Mouse (Mus musculus): ENCODE results near the gene Magohb. TPM values are rescaled to one million over a fixed set of nuclear protein-coding genes. Genes with fewer than 3 reads are reported as not detected.

The Magohb gene
- polyA plus RNA-seq (2015; fragmentation: Nextera tagmentation; extraction: Ambion mirVana): 53.8 and 68.5 TPM in 2 replicates

GRCm38 (mm10) chr6:131292991-131293788 is at the start of gene Magohb:
Magohb (minus strand) TSS chr6:131293244.
- H3K4me3 ChIP-seq (replicated peaks): peak within 1 kb of the TSS; percentile 50
- peak within 1 kb of the TSS; percentile 83 for H3K27ac ChIP-seq
- WGBS: 2% methylated on average over 51 of the region's 51 CpGs
- H3K36me3 ChIP-seq: 0 out of 2 replicates have a peak, but pooled peaks cover 1% of the 10 kb centered on the region
- H3K4me2 ChIP-seq (replicated peaks): peak within 1 kb of the TSS; percentile 68
- H3K4me1 ChIP-seq (replicated peaks): peaks cover 5% of the 10 kb centered on the region; the same call in 1 of the 2 replicates
- no peaks in the 10 kb centered on the region for H3K27me3 ChIP-seq (replicated peaks)
- peak within 1 kb of the TSS; percentile 46 for H3K9ac ChIP-seq
- ATAC-seq: peak; percentile 60
- no peaks in the 10 kb centered on the region for H3K9me3 ChIP-seq

- no peak overlapping the region for H3K4me2 ChIP-seq (replicated peaks)
- no peak overlapping the region for H3K9ac ChIP-seq
- no peaks in the 10 kb centered on the region for H3K9me3 ChIP-seq
- 49% methylated on average over 3 of the region's 3 CpGs for WGBS
- H3K27ac ChIP-seq: no peak overlapping the region
- H3K4me3 ChIP-seq (replicated peaks): no peak overlapping the region
- H3K4me1 ChIP-seq (replicated peaks): no peaks in the 10 kb centered on the region
- no peaks in the 10 kb centered on the region for H3K27me3 ChIP-seq (replicated peaks)
- H3K36me3 ChIP-seq: no peaks in the 10 kb centered on the region
- no peak for ATAC-seq
These were observed 47.0 kb upstream of the Magohb start for GRCm38 (mm10) chr6:131340082-131340481.

- H3K4me1 ChIP-seq (replicated peaks): no peaks in the 10 kb centered on the region
- no peak overlapping the region for H3K4me3 ChIP-seq (replicated peaks)
- ATAC-seq: peak; percentile 96
- H3K27ac ChIP-seq: no peak overlapping the region
- 73% methylated on average over 3 of the region's 3 CpGs for WGBS
- H3K4me2 ChIP-seq (replicated peaks): no peak overlapping the region
- no peaks in the 10 kb centered on the region for H3K36me3 ChIP-seq
- no peaks in the 10 kb centered on the region for H3K27me3 ChIP-seq (replicated peaks)
- H3K9ac ChIP-seq: no peak overlapping the region
- no peaks in the 10 kb centered on the region for H3K9me3 ChIP-seq
These were observed 46.3 kb upstream of the Magohb start for GRCm38 (mm10) chr6:131339309-131339708.

- H3K4me3 ChIP-seq (replicated peaks): no peak overlapping the region
These were observed 45.7 kb upstream of the Magohb start for GRCm38 (mm10) chr6:131338787-131339186.

GRCm38 (mm10) chr6:131327076-131327475 is 34.0 kb upstream of the Magohb start:
- H3K9me3 ChIP-seq: no peaks in the 10 kb centered on the region
- ATAC-seq: peak; percentile 67; the same call in 1 of the 2 replicates
- 75% methylated on average over 2 of the region's 2 CpGs for WGBS
- H3K4me2 ChIP-seq (replicated peaks): no peak overlapping the region
- no peaks in the 10 kb centered on the region for H3K4me1 ChIP-seq (replicated peaks)
- H3K27me3 ChIP-seq (replicated peaks): no peaks in the 10 kb centered on the region
- H3K36me3 ChIP-seq: no peaks in the 10 kb centered on the region
- H3K4me3 ChIP-seq (replicated peaks): no peak overlapping the region
- no peak overlapping the region for H3K27ac ChIP-seq
- H3K9ac ChIP-seq: no peak overlapping the region

More at GRCm38 (mm10) chr6:131338787-131339186, 45.7 kb upstream of the Magohb start:
- Histone ChIP-seq H3K9ac (no peak overlapping the region), H3K4me2 (replicated peaks) (no peak overlapping the region), H3K36me3 (no peaks in the 10 kb centered on the region), H3K4me1 (replicated peaks) (no peaks in the 10 kb centered on the region), H3K9me3 (no peaks in the 10 kb centered on the region), H3K27me3 (replicated peaks) (no peaks in the 10 kb centered on the region), H3K27ac (no peak overlapping the region)
- WGBS: 63% methylated on average over 1 of the region's 1 CpGs
- peak; percentile 48 for ATAC-seq

GRCm38 (mm10) chr6:131321854-131322639 is 29.0 kb upstream of the Magohb start:
- Histone ChIP-seq H3K36me3 (no peaks in the 10 kb centered on the region), H3K4me2 (replicated peaks) (no peak overlapping the region), H3K4me3 (replicated peaks) (no peak overlapping the region), H3K9me3 (no peaks in the 10 kb centered on the region), H3K9ac (no peak overlapping the region), H3K4me1 (replicated peaks) (no peaks in the 10 kb centered on the region), H3K27me3 (replicated peaks) (no peaks in the 10 kb centered on the region), H3K27ac (no peak overlapping the region)
- 54% methylated on average over 3 of the region's 3 CpGs for WGBS
- peak; percentile 77 for ATAC-seq

GRCm38 (mm10) chr6:131316155-131317101 is 23.4 kb upstream of the Magohb start:
- no peaks in the 10 kb centered on the region for H3K9me3 ChIP-seq
- H3K36me3 ChIP-seq: no peaks in the 10 kb centered on the region
- H3K4me1 ChIP-seq (replicated peaks): no peaks in the 10 kb centered on the region
- H3K27ac ChIP-seq: no peak overlapping the region
- H3K9ac ChIP-seq: no peak overlapping the region
- no peak overlapping the region for H3K4me3 ChIP-seq (replicated peaks)
- peak; percentile 98 for ATAC-seq
- no peaks in the 10 kb centered on the region for H3K27me3 ChIP-seq (replicated peaks)
- no peak overlapping the region for H3K4me2 ChIP-seq (replicated peaks)
- WGBS: 66% methylated on average over 7 of the region's 7 CpGs

- no peak for ATAC-seq
- 64% methylated on average over 3 of the region's 3 CpGs for WGBS
- H3K36me3 ChIP-seq: no peaks in the 10 kb centered on the region
These were observed 15.0 kb upstream of the Magohb start for GRCm38 (mm10) chr6:131308031-131308430.

GRCm38 (mm10) chr6:131304776-131305175 is 11.7 kb upstream of the Magohb start:
- H3K27ac ChIP-seq: no peak overlapping the region
- 40% methylated on average over 3 of the region's 3 CpGs for WGBS
- no peak overlapping the region for H3K4me3 ChIP-seq (replicated peaks)

More at GRCm38 (mm10) chr6:131308031-131308430, 15.0 kb upstream of the Magohb start:
- H3K4me1 ChIP-seq (replicated peaks): no peaks in the 10 kb centered on the region
- no peaks in the 10 kb centered on the region for H3K27me3 ChIP-seq (replicated peaks)
- H3K9ac ChIP-seq: no peak overlapping the region
- H3K9me3 ChIP-seq: no peaks in the 10 kb centered on the region
- no peak overlapping the region for H3K27ac ChIP-seq
- no peak overlapping the region for H3K4me2 ChIP-seq (replicated peaks)
- no peak overlapping the region for H3K4me3 ChIP-seq (replicated peaks)

GRCm38 (mm10) chr6:131298531-131298930 is 5.5 kb upstream of the Magohb start:
- Histone ChIP-seq H3K36me3 (no peaks in the 10 kb centered on the region), H3K4me2 (replicated peaks) (no peak overlapping the region), H3K9ac (no peak overlapping the region), H3K4me1 (replicated peaks) (no peaks in the 10 kb centered on the region), H3K4me3 (replicated peaks) (no peak overlapping the region), H3K27me3 (replicated peaks) (no peaks in the 10 kb centered on the region), H3K9me3 (no peaks in the 10 kb centered on the region), H3K27ac (no peak overlapping the region)
- ATAC-seq: no peak

More at GRCm38 (mm10) chr6:131304776-131305175, 11.7 kb upstream of the Magohb start:
- no peaks in the 10 kb centered on the region for H3K36me3 ChIP-seq
- H3K4me2 ChIP-seq (replicated peaks): no peak overlapping the region
- no peaks in the 10 kb centered on the region for H3K27me3 ChIP-seq (replicated peaks)
- ATAC-seq: peak; percentile 87
- no peak overlapping the region for H3K9ac ChIP-seq
- no peaks in the 10 kb centered on the region for H3K4me1 ChIP-seq (replicated peaks)
- no peaks in the 10 kb centered on the region for H3K9me3 ChIP-seq

GRCm38 (mm10) chr6:131294435-131295112 is 1.5 kb upstream of the Magohb start:
- ATAC-seq: peak; percentile 90
- WGBS: 48% methylated on average over 5 of the region's 5 CpGs
- no peak overlapping the region for H3K4me2 ChIP-seq (replicated peaks)

More at GRCm38 (mm10) chr6:131294435-131295112, 1.5 kb upstream of the Magohb start:
- no peak overlapping the region for H3K9ac ChIP-seq
- no peak overlapping the region for H3K4me3 ChIP-seq (replicated peaks)
- no peaks in the 10 kb centered on the region for H3K36me3 ChIP-seq
- H3K27ac ChIP-seq: peak overlapping the region; percentile 61
- no peaks in the 10 kb centered on the region for H3K9me3 ChIP-seq
- peaks cover 5% of the 10 kb centered on the region; the same call in 1 of the 2 replicates for H3K4me1 ChIP-seq (replicated peaks)
- H3K27me3 ChIP-seq (replicated peaks): no peaks in the 10 kb centered on the region

Measured in intestine, embryonic 15.5 days (tissue).